Mouse (Mus musculus): ENCODE measurements at regions not wholly inside any gene's neighbourhood (a gene's known extent, or its start where the extent isn't known, plus 50 kb on each side); places are given as distances from the start of the nearest gene placed in this dataset.

- no peak for DNase-seq
Measured at GRCm38 (mm10) chr5:33548800-33549199, 80.6 kb downstream of the Fam53a start.

GRCm38 (mm10) chr5:33543372-33543771 lies 86.1 kb downstream of the Fam53a start:
- DNase-seq = peak; percentile 71

- no peak for DNase-seq
Measured at GRCm38 (mm10) chr5:33542643-33543042, 86.8 kb downstream of the Fam53a start.

GRCm38 (mm10) chr5:33542000-33542554 lies 87.4 kb downstream of the Fam53a start:
- peak; percentile 9 for DNase-seq

- DNase-seq = no peak
Measured at GRCm38 (mm10) chr5:33540259-33540658, 89.2 kb downstream of the Fam53a start.

GRCm38 (mm10) chr5:33537429-33537828 lies 92.0 kb downstream of the Fam53a start:
- DNase-seq = no peak

GRCm38 (mm10) chr5:33537017-33537416 lies 92.4 kb downstream of the Fam53a start:
- no peak for DNase-seq

- DNase-seq = no peak
Measured at GRCm38 (mm10) chr5:33536261-33536660, 93.2 kb downstream of the Fam53a start.

GRCm38 (mm10) chr5:33535145-33536010 lies 94.1 kb downstream of the Fam53a start:
- no peak for DNase-seq

- DNase-seq = no peak
Measured at GRCm38 (mm10) chr5:33534345-33534744, 95.1 kb downstream of the Fam53a start.

GRCm38 (mm10) chr5:33533185-33533584 lies 96.2 kb downstream of the Fam53a start:
- no peak for DNase-seq

GRCm38 (mm10) chr5:33531263-33531662 lies 97.5 kb upstream of the Nkx1-1 start:
- no peak for DNase-seq

GRCm38 (mm10) chr5:33529771-33530170 lies 96.0 kb upstream of the Nkx1-1 start:
- peak; percentile 10 for DNase-seq

GRCm38 (mm10) chr5:33528971-33529670 lies 95.3 kb upstream of the Nkx1-1 start:
- no peak for DNase-seq

- no peak for DNase-seq
Measured at GRCm38 (mm10) chr5:33527750-33528149, 94.0 kb upstream of the Nkx1-1 start.

GRCm38 (mm10) chr5:33527316-33527715 lies 93.5 kb upstream of the Nkx1-1 start:
- no peak for DNase-seq

- DNase-seq = no peak
Measured at GRCm38 (mm10) chr5:33521951-33522742, 88.4 kb upstream of the Nkx1-1 start.

- no peak for DNase-seq
Measured at GRCm38 (mm10) chr5:33520856-33521255, 87.1 kb upstream of the Nkx1-1 start.

GRCm38 (mm10) chr5:33519394-33519793 lies 85.6 kb upstream of the Nkx1-1 start:
- no peak for DNase-seq

- no peak for DNase-seq
Measured at GRCm38 (mm10) chr5:33518860-33519259, 85.1 kb upstream of the Nkx1-1 start.

GRCm38 (mm10) chr5:33517625-33518024 lies 83.8 kb upstream of the Nkx1-1 start:
- no peak for DNase-seq

GRCm38 (mm10) chr5:33516211-33516610 lies 82.4 kb upstream of the Nkx1-1 start:
- no peak for DNase-seq
